Mouse (Mus musculus) gastrocnemius, postnatal 4 days (tissue): Measurements from ENCODE around the gene Slamf9. TPM values are rescaled to one million over a fixed set of nuclear protein-coding genes. Genes with fewer than 3 reads are reported as not detected.

ENCODE experiments used
- DNase-seq, 2 experiments: peaks; one replicate each; pipeline ENCODE4 v3.0.0; 2021 to 2022; ENCODE audit warnings: low spot score in 2 of 2, mixed read lengths in 2 of 2
- long read RNA-seq, 2 experiments: library from polyadenylated mRNA; stranded (forward); transcript quantifications; one replicate each; pipeline ENCODE4 v2.0.0; 2021
- total RNA-seq, 2 experiments: library from RNA; stranded (reverse); gene quantifications; 2 replicates each; pipeline ENCODE4 v1.2.3; 2021

Slamf9 gene
- under 1 TPM; 0.47 to 0.56 TPM for total RNA-seq
- long read RNA-seq, experiment 1, partial matches to known transcripts: 0 of 1 reads
- long read RNA-seq, experiment 1, other reads (novel, unspliced or antisense): 0 of 1 reads
- long read RNA-seq, experiment 2, partial matches to known transcripts: 0 of 1 reads
- long read RNA-seq, experiment 2, other reads (novel, unspliced or antisense): 0 of 1 reads

GRCm38 (mm10) chr1:172475054-172475741 lies at the start of gene Slamf9:
TSS of gene Slamf9 (plus strand) at chr1:172475358.
- DNase-seq: no peak

- DNase-seq: no peak
Observed at GRCm38 (mm10) chr1:172426419-172426818, 48.7 kb upstream of the Slamf9 start.

DNA sequence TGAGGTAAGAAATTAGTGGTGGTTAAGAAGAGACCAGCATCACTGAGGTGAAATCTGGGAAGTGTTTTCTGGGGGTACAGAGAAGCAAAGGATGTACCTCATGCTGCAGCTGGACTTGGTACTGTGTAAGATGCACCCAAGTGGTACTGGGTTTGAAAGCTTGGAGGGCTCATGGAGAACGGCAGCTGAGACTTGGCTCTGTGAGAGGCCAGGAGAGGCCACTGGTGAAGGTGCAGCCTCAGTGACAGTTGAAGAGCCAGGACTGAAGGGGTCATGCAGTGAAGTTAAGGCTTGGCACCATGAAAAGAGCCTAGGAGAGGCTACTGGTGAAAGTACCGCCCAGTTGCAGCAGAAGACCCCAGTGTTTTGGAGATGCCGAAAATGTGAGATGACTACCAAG lies 47.3 kb upstream of the Slamf9 start:
- no peak for DNase-seq

GRCm38 (mm10) chr1:172428614-172429013 lies 46.5 kb upstream of the Slamf9 start:
- DNase-seq: no peak

- DNase-seq: no peak
Observed at GRCm38 (mm10) chr1:172430731-172431220, 44.4 kb upstream of the Slamf9 start.

DNA sequence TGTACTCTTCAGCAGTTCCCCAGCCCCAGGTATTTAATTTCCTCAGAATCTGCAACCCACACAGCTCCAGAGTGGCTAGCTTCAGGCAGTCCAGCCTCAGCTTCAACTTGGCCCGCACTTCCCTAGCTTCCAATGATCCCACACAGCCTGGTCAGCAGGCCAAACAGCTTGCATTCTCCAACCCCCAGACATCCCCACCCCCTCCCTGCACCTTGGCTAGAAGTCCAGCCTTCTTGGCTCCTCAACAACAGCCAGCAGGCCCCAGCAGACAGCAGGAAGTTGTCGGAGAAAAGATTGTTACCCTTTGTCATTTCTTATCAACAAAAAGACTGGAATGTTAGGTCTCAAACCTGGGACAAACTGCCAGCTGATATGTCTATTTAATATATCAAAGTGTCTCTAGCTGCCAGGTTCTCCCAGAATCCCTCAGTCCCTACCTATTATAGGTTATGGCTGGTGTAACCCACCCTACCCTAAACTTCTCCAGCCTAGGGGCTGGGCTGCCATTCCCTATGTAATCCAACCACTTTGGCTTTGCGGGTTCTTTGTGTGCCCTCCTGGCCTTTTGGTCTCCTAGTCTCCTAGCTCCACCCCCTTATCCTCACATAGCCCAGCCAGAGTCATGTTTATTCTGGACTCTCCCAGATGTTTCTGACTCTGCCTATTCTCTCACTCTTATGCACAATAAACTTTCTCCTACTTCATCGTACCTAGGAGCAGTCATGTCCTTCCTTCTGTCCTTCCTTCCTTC lies 43.1 kb upstream of the Slamf9 start:
- DNase-seq: peak in 1 of 2 experiments; percentile 58

GRCm38 (mm10) chr1:172432587-172432955 lies 42.6 kb upstream of the Slamf9 start:
- no peak for DNase-seq

- DNase-seq: no peak
Observed at GRCm38 (mm10) chr1:172433012-172433850, 41.9 kb upstream of the Slamf9 start.

DNA sequence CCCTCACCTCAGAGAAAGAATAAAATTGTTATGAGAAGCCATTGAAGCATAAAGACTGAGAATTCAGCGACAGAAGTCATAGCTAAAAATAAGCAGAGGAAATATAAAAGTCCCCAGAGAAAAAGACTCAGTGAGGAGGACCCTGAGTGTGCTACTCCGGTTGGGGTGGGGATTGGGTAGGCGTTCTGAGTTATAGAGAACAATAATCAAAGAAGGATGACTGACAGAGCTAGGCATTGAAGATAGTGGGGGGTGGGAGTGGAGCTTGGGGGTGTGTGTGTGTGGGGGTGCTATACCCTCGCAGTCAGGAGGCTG lies 41.4 kb upstream of the Slamf9 start:
- DNase-seq: no peak

DNA sequence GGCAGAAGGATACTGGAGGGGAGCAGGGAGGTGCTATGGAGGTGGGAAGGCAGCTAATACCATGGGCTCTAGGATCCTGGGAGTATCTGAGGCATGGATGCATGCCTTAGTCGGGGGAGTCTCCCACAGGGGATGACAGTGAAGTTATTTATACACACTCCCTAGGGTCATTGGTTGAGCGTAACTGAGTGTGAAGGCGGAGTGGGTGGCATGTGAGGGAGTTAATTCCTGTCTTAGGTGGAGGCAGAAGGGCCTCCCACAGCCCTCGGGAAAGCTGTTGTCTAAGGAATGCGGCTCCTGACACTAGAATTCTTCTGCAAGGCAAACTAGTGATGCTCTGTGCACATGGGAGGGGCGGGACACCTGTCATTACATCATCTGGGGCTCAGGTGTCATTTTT lies 38.4 kb upstream of the Slamf9 start:
- no peak for DNase-seq

DNA sequence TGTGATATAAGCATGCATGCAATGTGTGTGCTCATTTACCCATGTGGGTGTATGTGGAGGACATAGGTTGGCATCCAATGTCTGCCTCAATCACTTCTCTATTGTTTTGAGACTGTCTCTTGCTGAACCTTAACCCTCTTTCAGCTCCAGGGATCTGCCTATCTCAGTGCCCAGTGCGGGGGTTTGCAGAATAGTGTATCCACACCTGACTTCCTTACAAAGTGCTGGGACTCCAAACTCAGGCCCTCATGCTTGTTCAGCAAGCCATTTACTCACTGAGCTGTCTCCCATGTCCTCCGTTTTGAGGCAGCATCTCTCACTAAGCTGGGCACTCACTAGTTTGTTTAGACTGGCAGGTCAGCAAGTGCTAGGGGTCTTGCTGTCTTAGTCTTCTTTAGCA lies 36.5 kb upstream of the Slamf9 start:
- no peak for DNase-seq

- no peak for DNase-seq
Observed at GRCm38 (mm10) chr1:172440521-172440920, 34.6 kb upstream of the Slamf9 start.

DNA sequence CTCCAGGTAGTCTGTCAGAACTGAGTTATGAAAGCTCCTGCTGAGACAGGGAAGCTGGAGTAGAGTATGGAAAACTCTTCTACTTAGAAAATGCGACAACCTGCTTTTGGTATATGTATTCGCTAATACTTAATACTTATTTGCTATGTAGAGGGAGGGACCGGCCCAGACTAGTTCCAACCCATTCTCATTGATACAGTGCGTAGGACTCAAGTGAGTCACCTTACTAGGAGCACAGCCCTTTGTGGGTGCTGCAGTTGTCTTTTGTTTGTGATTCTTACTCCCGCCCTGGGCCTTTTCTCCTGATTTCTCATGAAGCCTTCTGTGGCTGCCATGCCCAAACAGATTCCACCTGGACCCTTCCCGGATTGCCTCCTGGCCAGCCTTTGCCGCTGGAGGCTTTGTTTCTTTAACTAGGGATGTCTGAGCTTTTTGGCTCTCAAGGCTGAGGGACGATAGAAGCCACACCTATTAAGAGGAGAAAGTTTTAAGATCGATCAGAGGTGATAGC lies 33.2 kb upstream of the Slamf9 start:
- DNase-seq: no peak

DNA sequence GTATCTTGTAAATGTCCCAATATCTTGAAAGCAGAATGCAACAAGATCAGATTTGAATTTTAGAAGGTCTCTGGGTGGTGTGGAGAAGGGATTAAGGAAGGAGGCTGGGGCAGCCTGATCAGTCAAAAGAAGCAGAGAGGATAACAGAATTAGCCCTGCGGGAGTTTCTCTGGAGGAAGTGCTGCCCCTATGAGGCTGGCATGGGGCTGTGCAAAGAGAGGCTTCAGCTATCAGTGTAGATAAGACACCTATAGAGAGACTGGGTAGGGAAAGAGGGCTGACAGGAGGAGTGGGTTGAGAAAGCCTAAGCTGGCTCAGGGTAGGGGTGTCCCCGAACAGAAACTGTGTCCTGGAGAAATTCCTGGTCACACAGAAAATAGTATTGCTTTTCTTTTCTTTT lies 24.9 kb upstream of the Slamf9 start:
- no peak for DNase-seq

DNA sequence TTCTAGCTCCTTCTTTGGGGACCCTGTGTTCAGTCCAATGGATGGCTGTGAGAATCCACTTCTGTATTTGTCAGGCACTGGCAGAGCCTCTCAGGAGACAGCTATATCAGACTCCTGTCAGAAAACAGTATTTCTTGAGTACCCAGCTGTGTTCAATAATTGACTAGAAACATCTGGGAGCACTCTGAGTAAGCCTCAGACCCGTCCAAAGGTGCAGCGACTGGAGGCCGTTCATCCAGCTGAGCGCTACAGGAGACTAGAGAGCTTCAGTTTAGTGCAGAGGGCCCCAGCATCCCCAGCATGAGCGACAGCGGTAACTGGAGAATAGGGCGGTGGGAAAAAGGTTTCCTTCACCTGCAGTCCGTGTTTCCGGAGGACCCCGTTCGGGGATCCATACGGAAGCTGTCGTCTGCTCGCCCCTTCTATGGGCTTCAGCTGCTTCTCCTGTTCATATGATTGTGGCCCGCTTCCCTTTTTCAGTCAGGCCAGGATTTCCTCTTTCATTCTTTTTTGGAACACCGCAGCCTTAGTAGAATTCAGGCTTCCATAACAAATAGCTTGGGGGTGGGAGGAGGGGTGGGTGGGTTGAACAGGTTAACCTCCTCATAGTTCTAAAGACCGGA lies 24.2 kb upstream of the Slamf9 start:
- no peak for DNase-seq

GRCm38 (mm10) chr1:172452911-172453310 lies 22.2 kb upstream of the Slamf9 start:
- DNase-seq: no peak

- no peak for DNase-seq
Observed at GRCm38 (mm10) chr1:172453810-172454209, 21.3 kb upstream of the Slamf9 start.

DNA sequence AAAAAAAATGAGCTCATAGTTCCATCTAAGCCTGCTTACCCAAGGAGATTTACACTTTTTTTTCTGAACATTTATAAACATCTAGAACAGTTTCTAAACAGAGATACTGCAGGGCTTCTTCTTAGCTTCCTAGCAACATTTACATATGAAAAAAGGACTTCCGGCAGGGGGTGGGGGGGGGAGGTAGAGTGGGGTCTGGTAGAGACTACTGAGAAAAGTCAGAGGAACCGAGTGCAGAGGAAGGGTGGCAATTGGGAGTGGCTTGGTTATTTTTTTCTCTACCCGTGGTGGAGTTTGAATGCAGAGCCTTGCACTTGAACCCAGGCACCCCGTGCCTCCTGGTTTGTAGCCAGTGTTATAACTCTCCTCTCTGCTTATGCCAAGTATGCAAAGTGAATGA lies 19.7 kb upstream of the Slamf9 start:
- DNase-seq: no peak

- DNase-seq: peak in 1 of 2 experiments; percentile 20
Observed at GRCm38 (mm10) chr1:172456001-172456677, 19.0 kb upstream of the Slamf9 start.

DNA sequence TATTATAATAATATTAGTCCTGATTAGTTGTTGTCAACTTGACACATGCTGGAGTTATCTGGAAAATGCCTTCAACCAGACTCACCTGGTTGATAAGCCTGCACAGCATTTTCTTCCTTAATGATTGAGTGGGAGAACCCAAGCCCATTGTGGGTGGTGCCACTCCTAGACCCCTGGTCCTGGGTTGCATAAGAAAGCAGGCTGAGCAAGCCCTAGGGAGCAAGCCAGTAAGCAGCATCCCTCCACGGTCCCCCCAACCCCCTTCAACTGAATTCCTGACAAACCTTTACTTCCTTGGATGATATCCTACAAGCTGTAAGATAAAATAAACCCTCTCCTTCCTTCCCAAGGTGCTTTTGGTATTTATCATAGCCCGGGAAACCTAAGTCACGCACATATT lies 18.0 kb upstream of the Slamf9 start:
- no peak for DNase-seq
